Comparison of ENCODE assay signal across 28 mouse cellular contexts in the genomic region with DNA sequence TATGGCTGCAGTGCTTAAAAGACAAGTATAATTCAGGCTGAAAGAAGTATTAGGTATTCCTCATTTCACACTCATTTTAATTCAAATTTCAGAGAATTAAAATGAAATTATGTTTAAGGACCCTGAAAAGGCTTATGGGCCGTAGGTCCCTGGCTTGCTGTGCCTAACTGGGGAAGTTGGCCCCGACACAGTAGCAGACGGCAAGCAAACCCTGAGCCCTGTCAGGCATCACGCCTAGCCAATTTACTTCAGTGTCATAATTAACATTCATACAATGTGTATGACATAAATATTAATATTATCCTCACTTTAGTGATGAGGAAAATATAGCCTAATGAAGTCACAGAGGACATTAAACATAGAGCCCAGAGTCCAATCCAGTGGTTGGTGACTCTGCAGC. TPM values are rescaled to one million over a fixed set of nuclear protein-coding genes. Genes with fewer than 3 reads are reported as not detected.
"Had no signal": no experiment of that assay in that cellular context is flagged by ENCODE, and none has a peak within 500 bp of the region (broad histone marks: within the 10 kb centered on the region; RNA-seq: fewer than 3 reads in every experiment).

No protein-coding gene starts in this region.

- H3K27me3 ChIP-seq: embryonic facial prominence, embryonic 12.5 days; embryonic facial prominence, embryonic 13.5 days; embryonic facial prominence, embryonic 15.5 days; forebrain, embryonic 12.5 days; forebrain, embryonic 13.5 days; forebrain, embryonic 15.5 days had no signal

- DNase-seq: cerebellum, adult 8-10 months; cerebellum, adult 9-10 months; cerebellum, adult 9-11 months; cerebellum, postnatal 25 days; cerebellum, postnatal 36 days; embryo, embryonic 11 days; forebrain, postnatal 0 days; gastrocnemius, adult 2 months; gastrocnemius, postnatal 10 days; gastrocnemius, postnatal 14 days; gastrocnemius, postnatal 25 days; gastrocnemius, postnatal 36 days; heart, adult 18-20 months; heart, adult 2 months had no signal

- H3K27ac ChIP-seq: embryonic facial prominence, embryonic 10.5 days; embryonic facial prominence, embryonic 12.5 days; embryonic facial prominence, embryonic 13.5 days; embryonic facial prominence, embryonic 15.5 days; forebrain, embryonic 10.5 days; forebrain, embryonic 12.5 days; forebrain, embryonic 13.5 days; forebrain, embryonic 15.5 days; gastrocnemius, adult 2 months; heart, adult 2 months; heart, embryonic 10.5 days had no signal

- H3K4me1 ChIP-seq: embryonic facial prominence, embryonic 12.5 days; embryonic facial prominence, embryonic 13.5 days; embryonic facial prominence, embryonic 15.5 days; forebrain, embryonic 10.5 days; forebrain, embryonic 12.5 days; forebrain, embryonic 13.5 days; forebrain, embryonic 15.5 days; heart, embryonic 10.5 days had no signal

- H3K4me3 ChIP-seq: embryonic facial prominence, embryonic 10.5 days; embryonic facial prominence, embryonic 12.5 days; embryonic facial prominence, embryonic 13.5 days; embryonic facial prominence, embryonic 15.5 days; erythroblast, embryonic 14.5 days; forebrain, embryonic 10.5 days; forebrain, embryonic 12.5 days; forebrain, embryonic 13.5 days; forebrain, embryonic 15.5 days; gastrocnemius, adult 2 months; heart, adult 2 months; heart, embryonic 10.5 days had no signal

- H3K9me3 ChIP-seq: embryonic facial prominence, embryonic 10.5 days; embryonic facial prominence, embryonic 12.5 days; embryonic facial prominence, embryonic 13.5 days; embryonic facial prominence, embryonic 15.5 days; forebrain, embryonic 10.5 days; forebrain, embryonic 12.5 days; forebrain, embryonic 13.5 days; forebrain, embryonic 15.5 days; heart, embryonic 10.5 days had no signal

- H3K9ac ChIP-seq: embryonic facial prominence, embryonic 12.5 days; embryonic facial prominence, embryonic 13.5 days; embryonic facial prominence, embryonic 15.5 days; forebrain, embryonic 12.5 days; forebrain, embryonic 13.5 days; forebrain, embryonic 15.5 days; forebrain, postnatal 0 days had no signal

- H3K4me2 ChIP-seq: embryonic facial prominence, embryonic 12.5 days; embryonic facial prominence, embryonic 13.5 days; embryonic facial prominence, embryonic 15.5 days; forebrain, embryonic 12.5 days; forebrain, embryonic 13.5 days; forebrain, embryonic 15.5 days had no signal

- H3K36me3 ChIP-seq: embryonic facial prominence, embryonic 10.5 days; embryonic facial prominence, embryonic 12.5 days; embryonic facial prominence, embryonic 13.5 days; embryonic facial prominence, embryonic 15.5 days; forebrain, embryonic 10.5 days; forebrain, embryonic 12.5 days; forebrain, embryonic 15.5 days; heart, embryonic 10.5 days had no signal

- ATAC-seq: forebrain, embryonic 13.5 days; forebrain, embryonic 14.5 days; forebrain, embryonic 15.5 days; forebrain, embryonic 16.5 days; forebrain, postnatal 0 days had no signal

RNA-seq across cellular contexts. Expression of a gene that starts 16.4 kb away (rescaled TPM):
- polyA plus RNA-seq: embryonic facial prominence, embryonic 10.5 days; embryonic facial prominence, embryonic 11.5 days; erythroblast, embryonic 14.5 days; forebrain, embryonic 10.5 days; forebrain, embryonic 11.5 days; forebrain, embryonic 12.5 days; heart, embryonic 10.5 days had no signal
